Mouse (Mus musculus) T-helper 17 cell (primary cell): ENCODE measurements around the gene Cldn19.

Experiments used
- in situ Hi-C, 2 experiments: fragments of 300-600 bp; cut with MboI, MseI; formaldehyde crosslinking; loops; 1 replicate in 1 of 2; 2 replicates in 1 of 2; pipeline ENCODE4 v1.15.1; 2025; ENCODE audit warnings: high pct_unique_total_duplicates in 2 of 2

The Cldn19 gene

GRCm38 (mm10) chr4:119295134-119295453, 39.9 kb downstream of the Cldn19 start:
- in situ Hi-C loops, result no loop called here

DNA sequence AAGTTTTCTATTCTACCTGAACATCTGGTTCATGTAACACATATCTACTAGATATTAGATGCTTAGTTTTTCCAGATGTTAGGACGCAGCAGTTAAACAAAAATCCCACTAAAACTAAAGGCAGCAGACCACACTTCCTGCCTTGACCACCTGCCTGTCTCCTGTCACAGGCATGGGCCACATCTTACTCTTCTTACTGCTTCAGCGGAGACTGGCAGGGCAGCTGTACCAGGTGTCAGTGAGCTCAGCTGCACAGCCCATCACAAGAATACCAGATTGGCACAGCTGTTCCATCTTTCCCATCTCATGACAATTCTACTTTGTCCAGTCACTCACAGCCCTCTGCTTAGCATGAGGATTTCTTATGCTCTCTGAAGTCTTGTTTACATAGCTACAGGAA, 42.1 kb downstream of the Cldn19 start:
- in situ Hi-C loops, result no loop called here

GRCm38 (mm10) chr4:119300761-119301160, 45.5 kb downstream of the Cldn19 start:
- in situ Hi-C loops, result loop anchor here in 1 of 2 experiments (10.0 kb wide), 1 partner anchor 186 kb away; no protein-coding TSS in a partner anchor

GRCm38 (mm10) chr4:119301777-119302176, 46.6 kb downstream of the Cldn19 start:
- in situ Hi-C loops, result loop anchor here in 1 of 2 experiments (10.0 kb wide), 1 partner anchor 187 kb away; no protein-coding TSS in a partner anchor

DNA sequence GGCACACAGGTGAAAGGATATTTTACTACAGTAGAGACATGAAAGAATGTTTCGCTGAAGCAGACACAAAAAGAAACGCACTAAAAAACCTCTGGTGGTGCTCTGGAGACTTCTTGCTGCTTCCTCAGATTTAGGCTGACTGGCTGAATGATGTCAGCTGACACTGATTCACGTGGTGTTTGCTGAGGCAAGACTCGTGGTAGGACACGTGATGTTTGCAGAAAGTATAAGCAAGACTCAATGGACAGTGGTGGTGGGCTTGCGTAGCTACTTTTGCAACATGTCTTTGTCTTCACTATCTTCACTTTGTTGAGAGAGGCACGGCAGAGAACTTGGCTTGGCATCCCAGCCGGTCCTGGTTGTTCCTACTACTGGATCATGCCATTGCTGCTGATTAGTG, 48.1 kb downstream of the Cldn19 start:
- in situ Hi-C loops, result loop anchor here in 1 of 2 experiments (10.0 kb wide), 1 partner anchor 188 kb away; no protein-coding TSS in a partner anchor

GRCm38 (mm10) chr4:119305418-119305817, 50.2 kb downstream of the Cldn19 start:
- in situ Hi-C loops, result loop anchor here in 1 of 2 experiments (10.0 kb wide), 1 partner anchor 191 kb away; no protein-coding TSS in a partner anchor
